Mouse (Mus musculus): ENCODE measurements around the gene Catsperg2. TPM values are rescaled to one million over a fixed set of nuclear protein-coding genes. Genes with fewer than 3 reads are reported as not detected.
"Not testable (repeated sequence)": the region's sequence is repeated elsewhere in the genome, so short reads cannot be mapped to it uniquely, and the experiment has no call there.

Gene Catsperg2
- polyA plus RNA-seq (2017; shearing (Covaris generic)), result not detected

DNA sequence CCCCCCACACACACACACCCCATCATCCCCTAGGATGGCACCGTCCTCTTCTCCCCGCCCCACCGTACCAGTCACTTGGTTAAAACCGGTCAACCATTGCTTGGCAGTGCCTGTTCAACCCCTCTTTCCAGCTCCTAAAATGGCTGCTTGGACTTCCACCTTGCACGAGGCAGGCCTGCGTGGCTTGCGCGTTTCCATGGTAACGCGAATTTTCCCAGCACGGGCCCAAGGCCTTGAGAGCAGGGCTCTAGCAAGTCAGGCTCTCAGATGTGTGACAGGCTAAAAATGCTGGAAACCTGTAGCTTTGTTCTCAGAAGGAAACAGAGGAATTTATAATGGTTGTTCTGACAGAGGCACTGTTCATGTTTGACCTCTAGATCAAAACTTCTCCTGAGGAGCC is at the start of gene Catsperg2:
Gene Catsperg2 (minus strand): TSS at position 173 of the 400 bp plus-strand sequence.
- not testable (repeated sequence) for ATAC-seq

DNA sequence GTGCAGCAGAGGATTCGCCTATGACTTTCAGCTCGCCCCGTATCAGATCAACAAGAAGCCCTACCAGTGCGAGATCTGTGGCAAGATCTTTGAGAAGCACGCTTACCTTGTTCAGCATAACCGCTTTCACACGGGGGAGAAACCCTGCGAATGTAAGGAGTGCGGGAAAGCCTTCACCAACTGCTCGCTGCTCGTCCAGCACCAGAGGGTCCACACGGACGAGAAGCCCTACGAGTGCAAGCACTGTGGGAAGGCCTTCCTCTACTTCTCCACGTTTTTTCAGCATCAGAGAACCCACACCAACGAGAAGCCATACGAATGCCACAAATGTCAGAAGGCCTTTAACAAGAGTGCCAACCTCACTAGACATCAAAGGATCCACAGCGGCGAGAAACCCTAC is 49.7 kb upstream of the Catsperg2 start:
- ATAC-seq, result no peak

DNA sequence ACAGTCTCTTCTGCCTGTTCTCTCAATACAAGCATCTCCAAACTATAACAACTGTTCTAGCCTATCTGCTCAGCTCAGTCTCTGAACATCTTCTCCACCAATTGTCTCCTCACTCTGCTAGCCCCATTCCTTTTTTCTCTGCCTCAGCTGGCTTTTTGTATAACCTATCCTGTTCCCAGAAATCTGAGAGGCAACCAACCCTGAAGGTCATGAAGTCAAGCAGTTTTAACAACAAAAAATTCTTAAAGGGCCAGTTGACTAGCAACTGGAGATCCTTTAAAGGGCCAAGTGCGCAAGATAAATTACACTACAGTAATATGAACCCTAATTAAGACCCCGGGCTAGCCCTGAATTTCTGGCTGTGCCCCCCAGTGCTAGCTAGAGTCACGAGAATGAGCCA is 47.5 kb upstream of the Catsperg2 start:
- ATAC-seq, result no peak

DNA sequence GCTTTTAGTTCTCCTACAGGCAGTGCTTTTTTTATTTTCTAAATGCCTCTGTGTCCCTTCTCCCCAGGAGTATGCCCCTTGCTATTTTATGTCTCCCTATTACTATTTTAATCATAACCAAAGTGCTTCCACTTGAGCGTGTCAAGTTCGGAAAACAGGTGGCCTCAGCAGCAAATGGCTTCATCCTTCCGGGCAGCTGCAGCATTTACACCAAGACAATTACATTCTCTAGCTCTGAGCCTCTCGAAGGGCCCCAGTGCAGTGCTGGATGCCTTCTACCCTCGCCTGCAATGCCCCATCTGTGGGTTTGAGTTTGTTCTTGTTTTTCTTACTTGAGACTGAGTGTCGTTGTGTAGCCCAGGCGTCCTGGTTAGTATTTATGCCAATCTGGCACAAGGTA is 46.7 kb upstream of the Catsperg2 start:
- ATAC-seq, result no peak

DNA sequence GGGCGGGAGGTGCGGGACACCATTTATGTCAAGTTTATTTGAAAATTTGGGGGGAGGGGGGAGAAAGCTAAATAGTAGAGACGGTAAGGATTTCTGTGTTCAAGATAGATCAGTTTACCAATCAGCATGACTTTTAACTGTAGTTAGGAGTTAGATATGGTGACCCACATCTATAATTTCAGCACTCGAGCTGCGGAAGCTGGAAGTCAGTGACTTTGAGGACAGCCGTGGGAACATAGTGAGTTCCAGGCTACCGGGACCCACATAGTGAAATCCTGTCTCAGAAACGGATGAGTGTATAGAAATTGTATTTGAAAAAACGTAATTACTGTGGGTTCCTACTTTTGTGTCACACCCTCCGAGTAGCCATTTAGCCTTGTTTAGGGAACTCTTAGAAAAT is 42.1 kb upstream of the Catsperg2 start:
- ATAC-seq, result no peak

DNA sequence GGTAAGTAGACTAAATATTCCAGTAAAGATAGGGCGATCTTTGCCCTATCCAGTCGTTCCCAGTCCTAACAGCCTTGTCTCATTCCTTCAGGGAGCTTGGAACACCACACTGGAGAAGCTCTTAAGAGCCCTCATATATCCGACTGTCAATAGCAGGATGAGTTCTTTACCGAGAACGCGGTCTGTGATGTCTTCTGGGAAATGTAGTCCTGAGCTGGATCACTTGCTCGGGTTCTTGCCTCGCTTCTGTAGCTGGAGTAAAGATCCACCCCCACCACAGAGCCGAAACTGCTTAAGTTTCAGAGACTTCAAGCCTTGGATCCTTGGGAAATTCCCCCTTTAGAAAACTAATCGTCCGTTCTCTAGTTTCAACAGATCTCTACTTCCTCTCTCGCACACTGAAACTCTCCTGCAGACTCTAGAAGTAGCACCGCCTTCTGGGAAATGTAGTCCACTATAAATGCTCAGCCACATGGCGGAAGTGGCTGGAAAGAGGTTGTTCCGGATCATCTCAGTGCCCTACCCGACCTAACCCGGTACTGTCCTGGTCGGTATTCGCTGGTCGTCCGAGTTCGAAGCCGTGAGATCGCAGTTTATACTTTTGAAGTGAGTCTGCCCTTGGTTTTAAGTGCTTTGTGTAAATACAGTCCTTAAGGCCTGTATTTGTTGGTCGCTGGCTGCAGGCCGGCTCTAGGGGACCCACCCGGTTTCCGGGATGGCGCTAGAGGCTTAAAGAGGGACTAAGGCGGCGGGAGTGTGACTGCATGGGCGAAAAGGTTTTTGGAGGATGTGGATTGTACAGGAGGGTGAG is 41.5 kb upstream of the Catsperg2 start, which contains the start of gene Zfp84:
Gene Zfp84 (plus strand): TSS at position 463 of the 811 bp plus-strand sequence.
- peak; percentile 93 for ATAC-seq

DNA sequence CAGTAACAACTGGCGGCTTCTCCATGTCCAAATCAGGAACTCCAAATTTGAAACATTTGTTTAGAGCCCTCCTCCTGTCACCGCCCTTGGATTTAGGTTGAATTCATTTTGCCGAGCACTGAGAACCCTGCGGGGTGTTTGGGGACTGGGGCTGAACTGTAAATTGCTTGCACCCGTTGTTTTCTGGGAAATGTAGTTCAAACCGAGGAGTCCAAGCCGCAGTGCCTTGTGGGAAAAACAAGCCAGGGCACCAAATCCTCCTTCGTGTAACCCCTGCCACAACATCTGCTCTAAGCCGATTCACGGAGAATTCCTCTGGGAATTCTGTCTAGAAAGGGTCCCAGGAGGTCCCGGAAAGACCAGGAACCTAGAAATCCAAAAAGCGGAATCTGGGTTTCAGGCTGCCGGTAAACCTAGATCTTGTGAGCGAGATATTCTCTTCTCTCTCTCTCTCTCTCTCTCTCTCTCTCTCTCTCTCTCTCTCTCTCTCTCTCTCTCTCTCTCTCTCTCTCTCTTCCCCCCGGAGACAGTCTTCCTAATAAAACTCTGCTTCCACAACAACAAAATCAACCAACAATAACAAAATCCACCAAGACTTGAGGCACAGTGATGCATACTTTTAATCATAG is 40.3 kb upstream of the Catsperg2 start:
- peak; percentile 54 for ATAC-seq

DNA sequence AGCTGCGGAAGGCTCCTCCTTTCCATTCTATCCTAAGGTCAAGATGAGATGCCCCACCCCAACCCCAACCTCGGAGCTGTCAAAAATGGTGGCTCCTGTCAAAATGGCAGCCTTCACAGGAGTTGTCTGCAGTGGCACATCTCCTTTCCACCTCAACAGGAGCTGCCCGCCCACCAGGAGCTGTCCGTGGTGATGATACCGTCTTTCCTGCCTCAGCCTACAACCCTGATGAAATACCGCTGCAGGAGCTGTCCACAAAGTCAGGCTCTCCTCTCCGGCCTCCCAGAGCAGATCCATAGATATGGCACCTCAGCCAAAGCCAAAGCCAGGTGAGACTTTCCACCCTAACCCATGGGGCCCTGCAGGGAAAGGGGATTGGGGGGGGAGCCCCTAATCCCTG is 37.9 kb upstream of the Catsperg2 start:
- no peak for ATAC-seq

DNA sequence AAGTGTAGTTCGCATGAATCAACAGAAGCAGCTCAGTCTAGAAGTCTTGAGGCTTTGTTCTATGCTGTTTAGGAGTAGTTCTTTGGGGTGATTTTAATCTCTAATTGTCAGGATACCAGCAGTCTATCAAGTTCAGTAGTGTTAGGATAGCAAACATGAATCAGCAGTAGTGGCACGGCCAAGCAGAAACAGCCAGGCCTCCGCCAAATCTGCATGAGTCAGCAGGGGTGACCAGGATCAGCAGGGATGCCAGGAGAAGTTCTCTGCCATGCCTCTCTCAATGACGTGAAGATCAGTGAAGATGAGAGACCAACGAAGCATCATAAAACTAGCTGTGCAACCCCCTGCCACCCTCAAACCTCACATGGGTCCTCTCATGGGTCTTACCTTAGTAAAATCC is 33.6 kb upstream of the Catsperg2 start:
- no peak for ATAC-seq

DNA sequence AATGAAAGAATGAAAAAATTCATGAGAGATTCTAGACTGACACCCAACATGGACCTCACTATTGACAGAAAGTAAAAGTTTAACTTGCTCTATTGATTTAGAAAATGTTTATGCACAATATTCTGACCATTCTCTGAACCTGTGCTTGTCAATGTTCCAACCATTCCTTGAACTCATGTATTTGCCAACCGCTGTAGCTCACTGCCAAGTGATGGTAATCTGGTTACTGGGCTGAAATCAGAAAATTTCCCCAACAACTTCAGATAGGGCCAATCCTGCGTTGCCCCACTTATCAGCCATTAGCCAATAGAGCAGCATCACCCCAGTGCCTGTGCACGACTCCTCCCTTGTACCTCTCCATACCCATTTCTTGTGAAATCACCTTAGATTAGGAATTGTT is 15.4 kb upstream of the Catsperg2 start:
- no peak for ATAC-seq

DNA sequence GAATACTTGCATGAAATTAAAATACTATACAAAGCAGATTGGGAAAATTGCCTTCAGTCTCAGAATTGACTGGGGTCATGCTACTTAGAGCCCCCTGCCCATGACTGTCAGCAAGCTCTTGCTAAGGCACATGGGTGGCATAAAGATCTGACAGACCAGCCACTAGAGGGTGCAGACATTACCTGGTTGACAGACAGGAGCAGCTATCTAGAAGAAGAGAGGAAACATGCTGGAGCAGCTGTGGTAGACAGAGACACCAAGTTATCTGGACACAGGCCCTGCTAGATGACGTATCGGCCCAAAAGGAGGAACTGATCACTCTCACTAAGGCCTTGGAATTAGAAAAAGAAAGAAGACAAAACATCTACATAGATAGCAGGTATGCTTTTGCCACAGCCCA is 1.2 kb upstream of the Catsperg2 start:
- no peak for ATAC-seq

DNA sequence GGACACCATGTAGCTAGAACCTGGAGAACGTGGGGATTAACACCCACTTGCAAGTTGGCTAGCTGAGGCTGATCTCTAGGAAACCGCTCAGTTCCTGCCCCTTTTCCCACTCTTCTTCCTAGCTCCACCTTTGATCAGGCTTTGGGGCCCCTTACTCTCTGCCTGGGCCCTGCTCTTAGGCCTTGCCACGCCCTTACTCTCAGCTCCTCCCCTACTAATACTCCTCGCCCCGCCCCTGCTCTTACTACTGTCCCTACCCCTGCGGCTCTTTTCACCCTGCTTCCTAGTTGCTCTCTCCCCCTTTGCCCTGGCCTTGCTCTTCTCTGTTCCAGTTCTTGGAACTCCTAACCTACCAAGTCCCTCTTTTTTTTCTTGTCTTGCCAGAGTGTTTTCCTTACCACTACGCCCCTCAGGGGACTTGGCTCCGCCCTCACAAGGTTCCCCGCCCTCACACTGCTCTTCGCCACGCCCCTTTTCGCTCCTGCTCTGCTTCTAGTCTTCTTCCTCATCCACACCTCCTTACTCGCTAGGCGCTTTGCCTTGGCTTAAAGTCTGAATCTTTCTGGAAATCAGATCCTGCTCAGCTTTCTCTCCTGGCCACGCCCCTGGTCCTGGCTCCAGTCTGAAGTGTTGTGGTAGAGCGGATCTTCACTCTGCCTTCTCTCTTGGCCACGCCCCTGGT is 1.2 kb downstream of the Catsperg2 start:
- not testable (repeated sequence) for ATAC-seq

DNA sequence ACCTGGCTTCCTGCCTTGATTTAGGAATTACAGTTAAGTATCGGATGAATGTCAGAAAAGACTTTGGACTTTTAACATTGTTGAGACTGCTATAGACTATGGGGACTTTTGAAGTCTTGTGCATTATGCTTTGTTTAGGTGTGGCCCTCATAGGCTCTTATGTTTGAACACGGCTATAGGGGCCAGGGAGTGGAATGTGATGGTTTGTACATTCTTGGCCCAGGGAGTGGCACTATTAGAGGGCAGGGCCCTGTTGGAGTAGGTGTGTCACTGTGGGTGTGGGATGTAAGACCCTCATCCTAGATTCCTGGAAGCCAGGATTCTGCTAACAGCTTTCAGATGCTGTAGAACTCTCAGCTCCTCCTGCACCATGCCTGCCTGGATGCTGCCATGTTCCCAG is 17.9 kb downstream of the Catsperg2 start:
- ATAC-seq, result not testable (repeated sequence)

DNA sequence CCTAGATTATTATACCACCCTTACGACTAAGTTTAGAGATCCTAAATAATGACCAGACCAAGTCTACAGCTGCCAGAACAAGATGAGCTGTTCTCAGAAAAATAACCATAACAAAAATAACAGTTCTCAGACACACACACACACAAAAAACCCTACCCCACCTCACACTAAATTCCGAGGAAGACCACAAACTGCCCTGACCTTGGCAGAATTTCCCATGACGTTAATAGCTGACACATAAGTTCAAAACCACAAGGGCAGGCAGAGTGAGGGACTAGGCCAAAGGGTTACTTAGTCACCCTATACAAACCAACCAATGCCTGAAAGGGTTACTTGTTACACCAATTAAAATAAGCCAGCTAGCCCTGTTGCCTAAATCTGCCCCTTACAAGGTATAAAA is 31.6 kb downstream of the Catsperg2 start:
- not testable (repeated sequence) for ATAC-seq

DNA sequence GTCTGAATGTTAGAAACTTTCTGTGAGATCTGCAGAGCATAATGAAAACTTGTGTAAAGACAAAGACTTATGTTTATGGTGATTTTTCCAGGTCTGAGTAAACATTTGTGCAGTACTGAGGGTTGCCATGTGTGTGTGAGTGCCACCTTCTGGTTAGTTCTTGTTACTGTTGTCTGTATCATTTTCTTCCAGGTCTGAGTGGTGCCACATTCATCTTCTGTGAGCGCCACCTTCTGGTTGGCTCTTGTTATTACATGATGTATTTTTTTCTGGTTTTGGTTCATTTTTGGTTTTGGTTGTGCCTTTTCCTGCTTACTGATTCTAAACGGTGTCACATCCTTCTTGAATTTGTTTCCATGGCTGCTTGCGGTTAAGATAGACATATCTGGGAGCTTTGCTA is 45.0 kb downstream of the Catsperg2 start:
- no peak for ATAC-seq

Other genes starting within 250 kb of the Catsperg2 start
- 1 to 10 TPM; 2.5 to 4.9 (median 4.1) TPM for gene Sipa1l3, start 208.4 kb downstream of the Catsperg2 start, polyA plus RNA-seq (2017; shearing (Covaris generic))
- gene Zfp84, start 41.5 kb upstream of the Catsperg2 start, polyA plus RNA-seq (2017; shearing (Covaris generic)), result 10 to 100 TPM; 14.0 to 17.9 (median 14.8) TPM
- gene Zfp30, start 57.0 kb upstream of the Catsperg2 start, polyA plus RNA-seq (2017; shearing (Covaris generic)), result under 1 TPM; 0.28 to 0.36 (median 0.35) TPM
- gene Zfp790, start 89.1 kb upstream of the Catsperg2 start, polyA plus RNA-seq (2017; shearing (Covaris generic)), result 10 to 100 TPM; 16.3 to 19.1 (median 16.9) TPM
- gene Zfp940, start 126.6 kb upstream of the Catsperg2 start, polyA plus RNA-seq (2017; shearing (Covaris generic)), result 1 to 10 TPM; 3.5 to 6.8 (median 4.8) TPM
- 1 to 10 TPM; 2.7 to 9.2 (median 8.2) TPM for gene Zfp420, start 132.9 kb upstream of the Catsperg2 start, polyA plus RNA-seq (2017; shearing (Covaris generic))
- gene Zfp27, start 179.5 kb upstream of the Catsperg2 start, polyA plus RNA-seq (2017; shearing (Covaris generic)), result 1 to 10 TPM; 5.8 to 8.4 (median 7.1) TPM
- 1 to 10 TPM in 1 of 3 experiments, under 1 TPM in 2; 0.63 to 1.0 (median 0.80) TPM for gene Zfp383, start 181.2 kb upstream of the Catsperg2 start, polyA plus RNA-seq (2017; shearing (Covaris generic))
- 1 to 10 TPM; 3.8 to 4.7 (median 4.6) TPM for gene Zfp74, start 227.1 kb upstream of the Catsperg2 start, polyA plus RNA-seq (2017; shearing (Covaris generic))

Data from inflammation-experienced regulatory T-cells, adult 6 months (primary cell).